Mouse (Mus musculus) hindbrain, embryonic 11.5 days (tissue): Measurements from ENCODE around the gene Ugcg. TPM values are rescaled to one million over a fixed set of nuclear protein-coding genes. Genes with fewer than 3 reads are reported as not detected.
"Not testable (repeated sequence)": the region's sequence is repeated elsewhere in the genome, so short reads cannot be mapped to it uniquely, and the experiment has no call there.

Source experiments
- ATAC-seq: fragments of 200-750 bp; cut with Nextera tagmentation; 2 replicates; pipeline ENCODE4 v1.8.0; 2017; ENCODE audit warnings: mild to moderate bottlenecking, moderate TSS enrichment, moderate library complexity; ENCODE audit not compliant: low FRiP score
- DNase-seq: peaks from one replicate; pipeline ENCODE4 v3.0.0-alpha.2; 2015; ENCODE audit warnings: low spot score
- H3K27ac ChIP-seq: fragments of 300-500 bp; sonication (generic); 2 replicates; pipeline ENCODE4 v1.5.1; 2014; ENCODE audit warnings: mild to moderate bottlenecking, low read depth, low read length
- H3K27me3 ChIP-seq: fragments of 300-500 bp; sonication (generic); 2 replicates; pipeline ENCODE4 v1.6.1; 2014; ENCODE audit warnings: mild to moderate bottlenecking, low read length, moderate library complexity, mixed read lengths; ENCODE audit not compliant: control insufficient read depth, insufficient read depth
- H3K36me3 ChIP-seq: fragments of 300-500 bp; sonication (generic); 2 replicates; pipeline ENCODE4 v1.6.1; 2014; ENCODE audit warnings: mild to moderate bottlenecking, low read length, moderate library complexity, mixed read lengths; ENCODE audit not compliant: control insufficient read depth, insufficient read depth
- H3K4me1 ChIP-seq: fragments of 300-500 bp; sonication (generic); replicated peaks from 2 replicates; pipeline ENCODE4 v1.6.1; 2014; ENCODE audit warnings: low read length, mixed read lengths; ENCODE audit not compliant: control insufficient read depth, insufficient read depth
- H3K4me2 ChIP-seq: fragments of 300-500 bp; sonication (generic); replicated peaks from 2 replicates; pipeline ENCODE4 v1.6.1; 2014; ENCODE audit warnings: mild to moderate bottlenecking, low read depth, low read length
- H3K4me3 ChIP-seq: fragments of 300-500 bp; sonication (generic); 2 replicates; pipeline ENCODE4 v1.5.1; 2014; ENCODE audit warnings: low read depth, low read length
- H3K9ac ChIP-seq: fragments of 300-500 bp; sonication (generic); 2 replicates; pipeline ENCODE4 v1.6.1; 2014; ENCODE audit warnings: low read depth, low read length
- H3K9me3 ChIP-seq: fragments of 300-500 bp; sonication (generic); 2 replicates; pipeline ENCODE4 v1.6.1; 2016; ENCODE audit warnings: low read length; ENCODE audit not compliant: control insufficient read depth
- WGBS: fragments of 180-500 bp; shearing (Covaris S2); extraction: QIAGEN DNeasy Blood & Tissue Kit; methylation state at CpG from one replicate; pipeline ENCODE4 v1.1.7; 2014; 5-methylcytosine and 5-hydroxymethylcytosine counted together
- polyA plus RNA-seq: library from polyadenylated mRNA; unstranded; fragments of >200 nt; fragmentation: Nextera tagmentation; extraction: Ambion mirVana; gene quantifications from 2 replicates; pipeline ENCODE4 v1.2.1, GENCODE M21; 2014

Gene Ugcg
- polyA plus RNA-seq, 1 experiment from 2014 or later = 19.7 TPM

- ATAC-seq (no peak), DNase-seq (no peak)
- Histone ChIP-seq H3K9me3 (no peaks in the 10 kb centered on the region), H3K9ac (no peak overlapping the region), H3K4me1 (no peaks in the 10 kb centered on the region), H3K4me2 (no peak overlapping the region), H3K4me3 (no peak overlapping the region), H3K27me3 (no peaks in the 10 kb centered on the region), H3K27ac (no peak overlapping the region), H3K36me3 (no peaks in the 10 kb centered on the region)
- 89% methylated on average over 6 of the region's 6 CpGs for WGBS
These were observed 63.5 kb downstream of the Ugcg start for GRCm38 (mm10) chr4:59252386-59253054.

- no peak overlapping the region for H3K4me3 ChIP-seq
- WGBS = 84% methylated on average over 5 of the region's 5 CpGs
- no peaks in the 10 kb centered on the region for H3K27me3 ChIP-seq
- no peaks in the 10 kb centered on the region for H3K4me1 ChIP-seq
- no peak overlapping the region for H3K4me2 ChIP-seq
- no peaks in the 10 kb centered on the region for H3K9me3 ChIP-seq
- H3K9ac ChIP-seq = no peak overlapping the region
- ATAC-seq = no peak
- no peaks in the 10 kb centered on the region for H3K36me3 ChIP-seq
- H3K27ac ChIP-seq = no peak overlapping the region
- no peak for DNase-seq
These were observed 64.0 kb downstream of the Ugcg start for GRCm38 (mm10) chr4:59253055-59253434.

GRCm38 (mm10) chr4:59254397-59254796 lies 65.3 kb downstream of the Ugcg start:
- H3K36me3 ChIP-seq = no peaks in the 10 kb centered on the region
- 89% methylated on average over 6 of the region's 6 CpGs for WGBS
- no peak for ATAC-seq
- H3K9ac ChIP-seq = no peak overlapping the region
- no peak for DNase-seq
- H3K4me3 ChIP-seq = no peak overlapping the region
- H3K27ac ChIP-seq = no peak overlapping the region
- no peak overlapping the region for H3K4me2 ChIP-seq
- no peaks in the 10 kb centered on the region for H3K27me3 ChIP-seq
- no peaks in the 10 kb centered on the region for H3K9me3 ChIP-seq
- no peaks in the 10 kb centered on the region for H3K4me1 ChIP-seq

GRCm38 (mm10) chr4:59255988-59256387 lies 66.9 kb downstream of the Ugcg start:
- Histone ChIP-seq H3K4me3 (no peak overlapping the region), H3K27ac (no peak overlapping the region), H3K4me2 (no peak overlapping the region), H3K27me3 (no peaks in the 10 kb centered on the region), H3K9ac (no peak overlapping the region), H3K36me3 (no peaks in the 10 kb centered on the region), H3K4me1 (no peaks in the 10 kb centered on the region), H3K9me3 (no peaks in the 10 kb centered on the region)
- 82% methylated on average over 5 of the region's 5 CpGs for WGBS
- ATAC-seq = no peak
- DNase-seq = no peak

- DNase-seq (no peak), ATAC-seq (no peak)
- WGBS = 64% methylated on average over 3 of the region's 3 CpGs
- H3K9ac ChIP-seq = no peak overlapping the region
- no peaks in the 10 kb centered on the region for H3K4me1 ChIP-seq
- no peak overlapping the region for H3K4me2 ChIP-seq
- H3K27ac ChIP-seq = no peak overlapping the region
- no peaks in the 10 kb centered on the region for H3K36me3 ChIP-seq
- H3K4me3 ChIP-seq = no peak overlapping the region
- no peaks in the 10 kb centered on the region for H3K9me3 ChIP-seq
- no peaks in the 10 kb centered on the region for H3K27me3 ChIP-seq
These were observed 68.8 kb downstream of the Ugcg start for GRCm38 (mm10) chr4:59257866-59258265.

GRCm38 (mm10) chr4:59258771-59259170 lies 69.7 kb downstream of the Ugcg start:
- no peak overlapping the region for H3K4me3 ChIP-seq
- 70% methylated on average over 2 of the region's 2 CpGs for WGBS
- no peaks in the 10 kb centered on the region for H3K36me3 ChIP-seq
- DNase-seq = no peak
- H3K4me1 ChIP-seq = no peaks in the 10 kb centered on the region
- H3K4me2 ChIP-seq = no peak overlapping the region
- no peaks in the 10 kb centered on the region for H3K9me3 ChIP-seq
- no peak overlapping the region for H3K9ac ChIP-seq
- no peak overlapping the region for H3K27ac ChIP-seq
- no peaks in the 10 kb centered on the region for H3K27me3 ChIP-seq
- ATAC-seq = no peak

GRCm38 (mm10) chr4:59259806-59260205 lies 70.7 kb downstream of the Ugcg start:
- no peak for ATAC-seq

GRCm38 (mm10) chr4:59260871-59261515 lies 71.9 kb downstream of the Ugcg start:
- Histone ChIP-seq H3K4me2 (no peak overlapping the region), H3K36me3 (no peaks in the 10 kb centered on the region), H3K9ac (no peak overlapping the region), H3K27me3 (no peaks in the 10 kb centered on the region), H3K4me3 (no peak overlapping the region), H3K4me1 (no peaks in the 10 kb centered on the region), H3K9me3 (no peaks in the 10 kb centered on the region), H3K27ac (no peak overlapping the region)
- WGBS = 87% methylated on average over 13 of the region's 13 CpGs
- ATAC-seq = no peak
- no peak for DNase-seq

More at GRCm38 (mm10) chr4:59259806-59260205, 70.7 kb downstream of the Ugcg start:
- 80% methylated on average over 1 of the region's 1 CpGs for WGBS
- Histone ChIP-seq H3K4me3 (no peak overlapping the region), H3K36me3 (no peaks in the 10 kb centered on the region), H3K9me3 (no peaks in the 10 kb centered on the region), H3K27me3 (no peaks in the 10 kb centered on the region), H3K4me1 (no peaks in the 10 kb centered on the region), H3K9ac (no peak overlapping the region), H3K4me2 (no peak overlapping the region), H3K27ac (no peak overlapping the region)
- no peak for DNase-seq

- H3K4me3 ChIP-seq, H3K9ac ChIP-seq, H3K9me3 ChIP-seq, H3K4me1 ChIP-seq, H3K36me3 ChIP-seq, H3K27ac ChIP-seq, ATAC-seq, DNase-seq, H3K4me2 ChIP-seq, H3K27me3 ChIP-seq: not testable (repeated sequence)
- WGBS = 96% methylated on average over 6 of the region's 10 CpGs
These were observed 72.5 kb downstream of the Ugcg start for GRCm38 (mm10) chr4:59261582-59261981.
